ENCODE assay signal across 9 mouse cellular contexts in genomic region chr8:95348811-95349630, GRCm38 (mm10). TPM values are rescaled to one million over a fixed set of nuclear protein-coding genes. Genes with fewer than 3 reads are reported as not detected.
DNase-seq lines count a peak whose midpoint lies in the region; ATAC-seq and TF ChIP-seq lines count a peak whose summit lies in the region.
"Had no signal": no experiment of that assay in that cellular context is flagged by ENCODE, and none has a peak within 500 bp of the region (broad histone marks: within the 10 kb centered on the region; RNA-seq: fewer than 3 reads in every experiment).

No protein-coding gene starts in this region.

- H3K4me1 ChIP-seq in heart, embryonic 12.5 days (replicated peaks): peaks cover 38% of the 10 kb centered on the region
- H3K4me1 ChIP-seq in midbrain, postnatal 0 days (ENCODE audit: insufficient read depth, low read length): peaks cover 4% of the 10 kb centered on the region; the same call in 1 of the 2 replicates

- WGBS in heart, embryonic 12.5 days: 51% methylated on average over 18 of the region's 19 CpGs
- 49% methylated on average over 19 of the region's 19 CpGs for WGBS in midbrain, postnatal 0 days

- peak; percentile 2 for DNase-seq in embryo, embryonic 10 days (ENCODE audit: low spot score)
- DNase-seq in embryo, embryonic 9.5 days (ENCODE audit: extremely low spot score): no peak
- DNase-seq in 3134 (ENCODE audit: extremely low read depth, insufficient read length, low spot score): peak; percentile 50
- peak; percentile 38 to 53 for DNase-seq in cerebellum, postnatal 36 days
- DNase-seq in layer of hippocampus, postnatal 10 days (ENCODE audit: low spot score in 2 of 2): peak; percentile 73 to 79
- DNase-seq in midbrain, postnatal 0 days (ENCODE audit: low spot score): peak; percentile 85
- DNase-seq in c-Kit-positive CD71-positive TER-119-positive erythroid progenitor cells, embryonic 14.5 days (ENCODE audit: low spot score): no peak

- H3K4me2 ChIP-seq in heart, embryonic 12.5 days: peak overlapping the region; percentile 6; the same call in 1 of the 2 replicates
- H3K4me2 ChIP-seq in midbrain, postnatal 0 days (ENCODE audit: low read depth, low read length, poor library complexity, severe bottlenecking): peak overlapping the region; percentile 20; the same call in 1 of the 2 replicates
- H3K4me2 ChIP-seq: embryonic facial prominence, embryonic 12.5 days had no signal

- H3K27ac ChIP-seq in heart, embryonic 12.5 days (ENCODE audit: poor library complexity, severe bottlenecking): peak overlapping the region; percentile 55; the same call in 1 of the 2 replicates
- no peak overlapping the region for H3K27ac ChIP-seq in midbrain, postnatal 0 days (ENCODE audit: low read depth, low read length)
- H3K27ac ChIP-seq: embryonic facial prominence, embryonic 12.5 days had no signal

- H3K27me3 ChIP-seq in heart, embryonic 12.5 days (replicated peaks): no peaks in the 10 kb centered on the region
- no peaks in the 10 kb centered on the region for H3K27me3 ChIP-seq in midbrain, postnatal 0 days (ENCODE audit: insufficient read depth, low read length)

- no peak for TF ChIP-seq CTCF in midbrain, postnatal 0 days (IDR thresholded peaks at IDR 0.05)

- 0 out of 2 replicates have a peak, but pooled peaks have one; percentile 16 for ATAC-seq in heart, embryonic 12.5 days (ENCODE audit: insufficient number of reproducible peaks, low FRiP score)
- ATAC-seq in midbrain, postnatal 0 days (ENCODE audit: low FRiP score): no peak

- peak overlapping the region; percentile 1; the same call in 1 of the 2 replicates for H3K9ac ChIP-seq in heart, embryonic 12.5 days
- no peak overlapping the region for H3K9ac ChIP-seq in midbrain, postnatal 0 days (replicated peaks; ENCODE audit: low read length, poor library complexity, severe bottlenecking)
- H3K9ac ChIP-seq: embryonic facial prominence, embryonic 12.5 days had no signal

- no peak overlapping the region for H3K4me3 ChIP-seq in heart, embryonic 12.5 days
- no peak overlapping the region for H3K4me3 ChIP-seq in midbrain, postnatal 0 days (ENCODE audit: low read depth, low read length)
- H3K4me3 ChIP-seq: embryonic facial prominence, embryonic 12.5 days had no signal

- no peaks in the 10 kb centered on the region for H3K9me3 ChIP-seq in heart, embryonic 12.5 days (replicated peaks)
- H3K9me3 ChIP-seq in midbrain, postnatal 0 days (ENCODE audit: low read length): no peaks in the 10 kb centered on the region
- H3K9me3 ChIP-seq: embryonic facial prominence, embryonic 12.5 days had no signal

- H3K36me3 ChIP-seq in heart, embryonic 12.5 days: peaks cover 22% of the 10 kb centered on the region
- peaks cover 10% of the 10 kb centered on the region for H3K36me3 ChIP-seq in midbrain, postnatal 0 days (ENCODE audit: insufficient read depth, low read length)

RNA-seq across cellular contexts. Expression of gene Mmp15, which starts 3.0 kb away (rescaled TPM):
- 86.0 and 86.6 TPM in 2 replicates for polyA plus RNA-seq in heart, embryonic 12.5 days (2016; fragmentation: Nextera tagmentation; extraction: Ambion mirVana)
- 10 to 100 TPM; 41.2 to 42.5 TPM for total RNA-seq in layer of hippocampus, postnatal 10 days (2021)
- total RNA-seq in midbrain, postnatal 0 days (2014; rRNA removed): 52.9 and 59.1 TPM in 2 replicates
- polyA plus RNA-seq in midbrain, postnatal 0 days (2015; fragmentation: Nextera tagmentation; extraction: Ambion mirVana): 12.9 and 13.7 TPM in 2 replicates

RNA-seq across cellular contexts. Expression of gene Usb1, which starts 16.9 kb away (rescaled TPM):
- polyA plus RNA-seq in heart, embryonic 12.5 days (2016; fragmentation: Nextera tagmentation; extraction: Ambion mirVana): 25.5 and 26.5 TPM in 2 replicates
- 10 to 100 TPM; 17.2 to 22.8 TPM for total RNA-seq in layer of hippocampus, postnatal 10 days (2021)
- 65.8 and 87.0 TPM in 2 replicates for total RNA-seq in midbrain, postnatal 0 days (2014; rRNA removed)
- 28.9 and 30.1 TPM in 2 replicates for polyA plus RNA-seq in midbrain, postnatal 0 days (2015; fragmentation: Nextera tagmentation; extraction: Ambion mirVana)

RNA-seq across cellular contexts. Expression of gene Zfp319, which starts 17.3 kb away (rescaled TPM):
- polyA plus RNA-seq in heart, embryonic 12.5 days (2016; fragmentation: Nextera tagmentation; extraction: Ambion mirVana): 8.6 and 9.6 TPM in 2 replicates
- total RNA-seq in layer of hippocampus, postnatal 10 days (2021): 10 to 100 TPM; 18.1 to 19.4 TPM
- 20.1 and 21.4 TPM in 2 replicates for total RNA-seq in midbrain, postnatal 0 days (2014; rRNA removed)
- polyA plus RNA-seq in midbrain, postnatal 0 days (2015; fragmentation: Nextera tagmentation; extraction: Ambion mirVana): 11.2 and 11.7 TPM in 2 replicates

RNA-seq across cellular contexts. Expression of gene Tepp, which starts 38.7 kb away (rescaled TPM):
- 0.53 TPM in 1 of 2 replicates, not detected in the other for polyA plus RNA-seq in heart, embryonic 12.5 days (2016; fragmentation: Nextera tagmentation; extraction: Ambion mirVana)
- 1 to 10 TPM; 1.4 to 1.7 TPM for total RNA-seq in layer of hippocampus, postnatal 10 days (2021)
- total RNA-seq in midbrain, postnatal 0 days (2014; rRNA removed): 0.77 and 1.1 TPM in 2 replicates
- polyA plus RNA-seq in midbrain, postnatal 0 days (2015; fragmentation: Nextera tagmentation; extraction: Ambion mirVana): 2.5 and 3.7 TPM in 2 replicates

RNA-seq across cellular contexts. Expression of gene Cngb1, which starts 42.6 kb away (rescaled TPM):
- 0.26 and 1.0 TPM in 2 replicates for polyA plus RNA-seq in heart, embryonic 12.5 days (2016; fragmentation: Nextera tagmentation; extraction: Ambion mirVana)
- total RNA-seq in layer of hippocampus, postnatal 10 days (2021): under 1 TPM; 0.87 to 0.91 TPM
- 0.38 and 0.76 TPM in 2 replicates for total RNA-seq in midbrain, postnatal 0 days (2014; rRNA removed)
- 0.54 and 0.79 TPM in 2 replicates for polyA plus RNA-seq in midbrain, postnatal 0 days (2015; fragmentation: Nextera tagmentation; extraction: Ambion mirVana)

Comparison
In these comparisons a context has a peak if more than half of its experiments do, and no peak if none do; other contexts are left out.
1. DNase-seq: peak in embryo, embryonic 10 days (single experiment), 3134 (single experiment), cerebellum, postnatal 36 days (2 of 2), layer of hippocampus, postnatal 10 days (2 of 2) and midbrain, postnatal 0 days (single experiment); none in embryo, embryonic 9.5 days (single experiment) and c-Kit-positive CD71-positive TER-119-positive erythroid progenitor cells, embryonic 14.5 days (single experiment).